Comparison of ENCODE assay signal across 14 mouse cellular contexts in the genomic region with DNA sequence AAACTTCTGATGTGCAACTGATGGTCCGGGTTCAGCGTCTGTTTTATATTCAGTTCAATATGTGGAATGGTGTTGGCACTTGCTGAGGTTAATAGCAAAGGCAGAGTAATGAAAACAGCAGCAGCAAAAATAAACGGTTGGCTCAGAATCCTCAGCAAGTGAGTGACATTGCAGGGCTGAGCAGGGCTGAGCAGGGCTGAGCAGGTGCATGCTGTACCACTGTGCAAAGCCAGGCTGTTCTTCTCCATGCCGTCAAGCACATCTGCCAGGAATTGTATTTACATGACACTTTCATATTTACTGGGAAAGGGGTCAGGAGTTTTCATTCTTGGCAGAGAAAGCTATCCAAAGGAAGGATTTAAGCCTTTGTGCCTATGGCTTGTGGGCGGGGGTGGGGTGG.
A peak's percentile ranks its signal among the peaks of the same experiment; 100 is the strongest.
DNase-seq lines count a peak whose midpoint lies in the region; ATAC-seq lines count a peak whose summit lies in the region.
"Had no signal": no experiment of that assay in that cellular context is flagged by ENCODE, and none has a peak within 500 bp of the region (broad histone marks: within the 10 kb centered on the region; RNA-seq: fewer than 3 reads in every experiment).

No protein-coding gene starts in this region.

- H3K27ac ChIP-seq in embryonic facial prominence, embryonic 12.5 days, result no peak overlapping the region
- H3K27ac ChIP-seq in hindbrain, embryonic 14.5 days, result peak overlapping the region; percentile 84
- H3K27ac ChIP-seq in neural tube, embryonic 14.5 days (ENCODE audit: low read depth, low read length), result peak overlapping the region; percentile 70
- H3K27ac ChIP-seq: heart, embryonic 10.5 days; kidney, postnatal 0 days; limb, embryonic 15.5 days had no signal

- peak; percentile 11 for DNase-seq in layer of hippocampus, adult 9-11 months
- DNase-seq in layer of hippocampus, postnatal 25 days (ENCODE audit: extremely low spot score in 1 of 2, low spot score in 1 of 2), result no peak
- DNase-seq in hindbrain, embryonic 14.5 days (ENCODE audit: low spot score), result no peak
- DNase-seq in left cerebral cortex, postnatal 25 days (ENCODE audit: low spot score in 2 of 2), result no peak
- DNase-seq in testis, postnatal 10 days (ENCODE audit: low spot score), result no peak
- no peak for DNase-seq in heart, adult 18-20 months
- DNase-seq: embryo, embryonic 11 days; lung, embryonic 14.5 days; thymus, postnatal 25 days had no signal

- 50% methylated on average over 5 of the region's 5 CpGs for WGBS in embryonic facial prominence, embryonic 12.5 days
- WGBS in hindbrain, embryonic 14.5 days, result 41% methylated on average over 5 of the region's 5 CpGs
- WGBS in neural tube, embryonic 14.5 days, result 40% methylated on average over 5 of the region's 5 CpGs

- H3K4me1 ChIP-seq in embryonic facial prominence, embryonic 12.5 days, result no peaks in the 10 kb centered on the region; the same call in 1 of the 2 replicates
- H3K4me1 ChIP-seq in hindbrain, embryonic 14.5 days (replicated peaks; ENCODE audit: control insufficient read depth, insufficient read depth, low read length), result peaks cover 30% of the 10 kb centered on the region
- peaks cover 19% of the 10 kb centered on the region; the same call in 1 of the 2 replicates for H3K4me1 ChIP-seq in neural tube, embryonic 14.5 days (ENCODE audit: control insufficient read depth, insufficient read depth, low read length)
- H3K4me1 ChIP-seq: heart, embryonic 10.5 days; limb, embryonic 15.5 days had no signal

- ATAC-seq in embryonic facial prominence, embryonic 12.5 days (ENCODE audit: insufficient number of reproducible peaks, insufficient read depth, low FRiP score, low TSS enrichment), result peak; percentile 67
- peak; percentile 67 for ATAC-seq in hindbrain, embryonic 14.5 days (ENCODE audit: low FRiP score)
- ATAC-seq in neural tube, embryonic 14.5 days (ENCODE audit: low read depth), result peak; percentile 85

- H3K9me3 ChIP-seq in embryonic facial prominence, embryonic 12.5 days, result no peaks in the 10 kb centered on the region
- H3K9me3 ChIP-seq in hindbrain, embryonic 14.5 days (ENCODE audit: control insufficient read depth, low read length), result no peaks in the 10 kb centered on the region
- no peaks in the 10 kb centered on the region for H3K9me3 ChIP-seq in neural tube, embryonic 14.5 days (ENCODE audit: control insufficient read depth, low read length)
- H3K9me3 ChIP-seq: heart, embryonic 10.5 days; limb, embryonic 15.5 days had no signal

- no peaks in the 10 kb centered on the region for H3K36me3 ChIP-seq in embryonic facial prominence, embryonic 12.5 days
- no peaks in the 10 kb centered on the region for H3K36me3 ChIP-seq in hindbrain, embryonic 14.5 days (replicated peaks; ENCODE audit: control insufficient read depth, insufficient read depth)
- H3K36me3 ChIP-seq in neural tube, embryonic 14.5 days (ENCODE audit: control insufficient read depth, insufficient read depth, low read length), result no peaks in the 10 kb centered on the region
- H3K36me3 ChIP-seq: heart, embryonic 10.5 days; limb, embryonic 15.5 days had no signal

- intact Hi-C loops in left cerebral cortex, postnatal 25 days (cut with DNase I), result no loop called here

- H3K9ac ChIP-seq in embryonic facial prominence, embryonic 12.5 days, result no peak overlapping the region
- 0 out of 2 replicates have a peak overlapping the region, but pooled peaks have one; percentile 1 for H3K9ac ChIP-seq in hindbrain, embryonic 14.5 days
- H3K9ac ChIP-seq in neural tube, embryonic 14.5 days (replicated peaks; ENCODE audit: low read depth, low read length), result no peak overlapping the region
- H3K9ac ChIP-seq: limb, embryonic 15.5 days; lung, embryonic 14.5 days had no signal

- no peak overlapping the region for H3K4me3 ChIP-seq in embryonic facial prominence, embryonic 12.5 days
- no peak overlapping the region for H3K4me3 ChIP-seq in hindbrain, embryonic 14.5 days (replicated peaks; ENCODE audit: low read length)
- H3K4me3 ChIP-seq in neural tube, embryonic 14.5 days (ENCODE audit: low read depth, low read length), result no peak overlapping the region
- H3K4me3 ChIP-seq: heart, embryonic 10.5 days; limb, embryonic 15.5 days had no signal

- H3K27me3 ChIP-seq in embryonic facial prominence, embryonic 12.5 days, result no peaks in the 10 kb centered on the region
- no peaks in the 10 kb centered on the region for H3K27me3 ChIP-seq in hindbrain, embryonic 14.5 days (ENCODE audit: control insufficient read depth, insufficient read depth, low read length)
- H3K27me3 ChIP-seq in neural tube, embryonic 14.5 days (ENCODE audit: control insufficient read depth, insufficient read depth, low read length), result no peaks in the 10 kb centered on the region
- H3K27me3 ChIP-seq: limb, embryonic 15.5 days had no signal

- no peak overlapping the region for H3K4me2 ChIP-seq in embryonic facial prominence, embryonic 12.5 days (replicated peaks)
- H3K4me2 ChIP-seq in hindbrain, embryonic 14.5 days (replicated peaks), result no peak overlapping the region
- no peak overlapping the region for H3K4me2 ChIP-seq in neural tube, embryonic 14.5 days (ENCODE audit: low read depth, low read length)
- H3K4me2 ChIP-seq: limb, embryonic 15.5 days; lung, embryonic 14.5 days had no signal
